Mouse (Mus musculus) embryonic stem cell, embryonic (primary cell): Measurements from ENCODE around the gene Bmf.

ENCODE experiments used
- CTCF ChIA-PET, 4 experiments: fragments of 300-600 bp in 2 of 4; fragments of 350-600 bp in 2 of 4; sonication (Branson Sonifier 250); formaldehyde crosslinking; loops; one replicate each; lab custom pipeline; 2022; ENCODE audit warnings: inconsistent platforms in 2 of 4; lab: Charles Lee
- POLR2A ChIA-PET, 4 experiments: fragments of 300-600 bp in 2 of 4; fragments of 350-600 bp in 2 of 4; sonication (Branson Sonifier 250); formaldehyde crosslinking; loops; one replicate each; lab custom pipeline; 2022; ENCODE audit warnings: antibody characterized with exemption in 4 of 4, inconsistent platforms in 1 of 4; lab: Charles Lee

Gene Bmf

DNA sequence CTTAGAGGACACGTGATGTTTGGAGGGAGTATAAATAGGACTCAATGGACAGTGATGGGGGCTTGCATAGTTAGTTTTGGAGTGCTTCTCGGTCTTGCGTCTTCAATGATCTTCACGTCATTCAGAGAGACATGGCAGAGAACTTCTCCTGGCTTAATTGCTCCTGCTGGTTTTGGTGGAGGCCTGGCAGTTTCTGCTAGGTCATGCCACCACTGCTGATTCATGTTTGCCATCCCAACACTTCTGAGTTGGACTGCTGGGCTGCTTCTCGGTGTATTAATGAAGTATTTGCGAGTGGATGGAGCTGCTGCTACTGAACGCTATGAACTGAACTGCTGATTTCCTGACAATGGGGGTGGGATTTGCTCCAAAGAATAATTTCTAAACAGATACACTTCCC is 68.6 kb downstream of the Bmf start:
- ChIA-PET POLR2A (interaction anchor here in 1 of 4 experiments (1.6 kb wide), 1 partner anchor 68 kb away, joined by 3 read pairs; no protein-coding TSS in a partner anchor), CTCF (interaction anchor here in 1 of 4 experiments (1.6 kb wide), 1 partner anchor 125 kb away, joined by 4 read pairs; no protein-coding TSS in a partner anchor)

DNA sequence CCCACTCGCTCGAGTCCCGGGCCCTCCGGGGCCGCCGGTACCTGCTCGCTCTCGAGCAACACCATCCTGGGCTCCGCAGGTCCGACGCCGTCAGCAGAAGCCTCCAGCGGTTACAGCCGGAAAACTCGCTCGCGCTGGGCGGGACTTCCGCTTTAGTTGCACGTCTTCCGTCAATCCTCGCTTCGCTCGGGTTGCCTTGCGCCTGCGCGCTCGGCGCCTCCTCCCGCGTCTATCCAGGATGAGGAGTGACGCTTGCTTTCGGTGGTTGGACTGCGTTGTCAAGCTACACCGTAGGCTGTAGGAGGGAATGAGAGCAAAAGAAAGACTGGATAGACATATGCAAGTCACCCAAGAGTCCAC is 70.0 kb downstream of the Bmf start, which contains the start of gene Srp14:
Gene Srp14 (minus strand): TSS at position 162 of the 360 bp plus-strand sequence.
- ChIA-PET POLR2A (interaction anchor here in 3 of 4 experiments (0.7 to 1.8 kb wide), 15 partner anchors 8 to 771 kb away, joined by 3 to 6 read pairs (median 3); partner anchors contain the start of genes Bmf (in 1 of the 3), Eif2ak4 (in 1 of the 3), Ivd (in 1 of the 3) and Pak6 (in 1 of the 3)), CTCF (interaction anchor here in 2 of 4 experiments (0.5 to 1.7 kb wide), 6 partner anchors 9 to 216 kb away, joined by 3 to 4 read pairs (median 3); no protein-coding TSS in a partner anchor)

- CTCF ChIA-PET, result interaction anchor here in 2 of 4 experiments (0.5 to 1.7 kb wide), 5 partner anchors 8 to 214 kb away, joined by 3 read pairs; no protein-coding TSS in a partner anchor
- POLR2A ChIA-PET, result interaction anchor here in 3 of 4 experiments (0.6 to 1.8 kb wide), 16 partner anchors 8 to 383 kb away, joined by 3 to 6 read pairs (median 4); partner anchors contain the start of genes Bmf (in 1 of the 3), Eif2ak4 (in 1 of the 3), Ivd (in 1 of the 3) and Pak6 (in 1 of the 3)
These were observed 70.5 kb downstream of the Bmf start for GRCm38 (mm10) chr2:118478833-118479549.
